Mouse (Mus musculus): Measurements from ENCODE around the gene Amz1.

- TF ChIP-seq EP300 (IDR thresholded peaks at IDR 0.05), result no peak
- no peak for TF ChIP-seq CTCF (IDR thresholded peaks at IDR 0.05)
Measured at GRCm38 (mm10) chr5:140739813-140740212, 15.9 kb downstream of the Amz1 start.

All from lung, postnatal 0 days (tissue).